Comparison of ENCODE assay signal across 21 mouse cellular contexts in genomic region chr4:154731345-154731744, GRCm38 (mm10).
DNase-seq lines count a peak whose midpoint lies in the region; ATAC-seq and TF ChIP-seq lines count a peak whose summit lies in the region.
"Had no signal": no experiment of that assay in that cellular context is flagged by ENCODE, and none has a peak within 500 bp of the region (broad histone marks: within the 10 kb centered on the region; RNA-seq: fewer than 3 reads in every experiment).

No protein-coding gene starts in this region.

- H3K27ac ChIP-seq in hindbrain, embryonic 12.5 days = peak overlapping the region; percentile 30; the same call in 1 of the 2 replicates
- H3K27ac ChIP-seq in hindbrain, embryonic 13.5 days = no peak overlapping the region
- H3K27ac ChIP-seq in ES-E14 (ENCODE audit: insufficient read depth, low read depth, low read length, poor library complexity, severe bottlenecking) = no peak overlapping the region
- peak overlapping the region; percentile 88 for H3K27ac ChIP-seq in limb, embryonic 11.5 days (replicated peaks; ENCODE audit: low read depth, low read length)
- H3K27ac ChIP-seq in neural tube, embryonic 14.5 days (ENCODE audit: low read depth, low read length) = no peak overlapping the region
- H3K27ac ChIP-seq: embryonic facial prominence, embryonic 15.5 days; heart, adult 2 months; hindbrain, postnatal 0 days; layer of hippocampus, adult 2 months; midbrain, embryonic 13.5 days had no signal

- no peak overlapping the region for H3K4me2 ChIP-seq in hindbrain, embryonic 12.5 days (replicated peaks)
- H3K4me2 ChIP-seq in hindbrain, embryonic 13.5 days = no peak overlapping the region
- no peak overlapping the region for H3K4me2 ChIP-seq in limb, embryonic 11.5 days (ENCODE audit: low read depth, severe bottlenecking)
- no peak overlapping the region for H3K4me2 ChIP-seq in neural tube, embryonic 14.5 days (ENCODE audit: low read depth, low read length)
- H3K4me2 ChIP-seq: embryonic facial prominence, embryonic 15.5 days; midbrain, embryonic 13.5 days had no signal

- in situ Hi-C loops in ES-E14 (cut with MboI; ENCODE audit: low sequenced_read_pairs in 2 of 2, unreplicated experiment in 2 of 2) = no loop called here

- ATAC-seq in hindbrain, embryonic 12.5 days (ENCODE audit: low FRiP score) = no peak
- ATAC-seq in hindbrain, embryonic 13.5 days (ENCODE audit: low FRiP score) = no peak
- peak; percentile 37 for ATAC-seq in limb, embryonic 11.5 days (ENCODE audit: insufficient number of reproducible peaks, low FRiP score, low TSS enrichment, low read depth)
- ATAC-seq in neural tube, embryonic 14.5 days (ENCODE audit: low read depth) = no peak
- ATAC-seq: hindbrain, postnatal 0 days; lung, postnatal 0 days; midbrain, embryonic 13.5 days had no signal

- H3K9me3 ChIP-seq in hindbrain, embryonic 12.5 days (replicated peaks) = no peaks in the 10 kb centered on the region
- H3K9me3 ChIP-seq in hindbrain, embryonic 13.5 days = no peaks in the 10 kb centered on the region
- H3K9me3 ChIP-seq in ES-E14 (ENCODE audit: control insufficient read depth, insufficient read depth, low read depth, low read length) = no peaks in the 10 kb centered on the region
- no peaks in the 10 kb centered on the region for H3K9me3 ChIP-seq in limb, embryonic 11.5 days (ENCODE audit: control insufficient read depth, low read length)
- H3K9me3 ChIP-seq in neural tube, embryonic 14.5 days (ENCODE audit: control insufficient read depth, low read length) = no peaks in the 10 kb centered on the region
- H3K9me3 ChIP-seq: embryonic facial prominence, embryonic 15.5 days; midbrain, embryonic 13.5 days had no signal

- no peaks in the 10 kb centered on the region for H3K36me3 ChIP-seq in hindbrain, embryonic 12.5 days
- no peaks in the 10 kb centered on the region for H3K36me3 ChIP-seq in hindbrain, embryonic 13.5 days
- no peaks in the 10 kb centered on the region for H3K36me3 ChIP-seq in ES-E14 (ENCODE audit: control insufficient read depth, insufficient read depth, low read length, poor library complexity, severe bottlenecking)
- no peaks in the 10 kb centered on the region for H3K36me3 ChIP-seq in limb, embryonic 11.5 days (ENCODE audit: control insufficient read depth, insufficient read depth, low read length)
- no peaks in the 10 kb centered on the region for H3K36me3 ChIP-seq in neural tube, embryonic 14.5 days (ENCODE audit: control insufficient read depth, insufficient read depth, low read length)
- H3K36me3 ChIP-seq: embryonic facial prominence, embryonic 15.5 days; midbrain, embryonic 13.5 days had no signal

- no peak for DNase-seq in ES-E14 (ENCODE audit: low read depth, low spot score)
- DNase-seq in limb, embryonic 11.5 days (ENCODE audit: low spot score) = peak; percentile 82
- no peak for DNase-seq in gastrocnemius, adult 8-10 months (ENCODE audit: low spot score in 2 of 2)
- no peak for DNase-seq in ovary, adult 18-20 months (ENCODE audit: low spot score)
- DNase-seq: adrenal gland, adult 2 months; gastrocnemius, postnatal 10 days; heart, adult 2 months; heart, postnatal 36 days; kidney, adult 18-20 months; kidney, postnatal 10 days; right cerebral cortex, adult 18-20 months; thymus, postnatal 14 days had no signal

- H3K4me3 ChIP-seq in hindbrain, embryonic 12.5 days = no peak overlapping the region
- no peak overlapping the region for H3K4me3 ChIP-seq in hindbrain, embryonic 13.5 days
- no peak overlapping the region for H3K4me3 ChIP-seq in ES-E14 (ENCODE audit: insufficient read depth in 1 of 2, low read depth in 1 of 2, low read length in 2 of 2, poor library complexity in 1 of 2, severe bottlenecking in 1 of 2)
- H3K4me3 ChIP-seq in limb, embryonic 11.5 days (ENCODE audit: low read depth, low read length) = no peak overlapping the region
- no peak overlapping the region for H3K4me3 ChIP-seq in neural tube, embryonic 14.5 days (ENCODE audit: low read depth, low read length)
- H3K4me3 ChIP-seq: embryonic facial prominence, embryonic 15.5 days; heart, adult 2 months; layer of hippocampus, adult 2 months; midbrain, embryonic 13.5 days; myocyte had no signal

- H3K4me1 ChIP-seq in hindbrain, embryonic 12.5 days = peaks cover 10% of the 10 kb centered on the region; the same call in 1 of the 2 replicates
- peaks cover 8% of the 10 kb centered on the region; the same call in 1 of the 2 replicates for H3K4me1 ChIP-seq in hindbrain, embryonic 13.5 days (replicated peaks)
- H3K4me1 ChIP-seq in ES-E14 (ENCODE audit: control insufficient read depth in 2 of 2, insufficient read depth in 2 of 2, low read length in 2 of 2, poor library complexity in 1 of 2) = peaks cover 1 to 28% of the 10 kb centered on the region in 2 experiments
- H3K4me1 ChIP-seq in limb, embryonic 11.5 days (ENCODE audit: control insufficient read depth, insufficient read depth, low read length) = peaks cover 70% of the 10 kb centered on the region
- H3K4me1 ChIP-seq in neural tube, embryonic 14.5 days (ENCODE audit: control insufficient read depth, insufficient read depth, low read length) = no peaks in the 10 kb centered on the region
- H3K4me1 ChIP-seq: midbrain, embryonic 13.5 days had no signal

- WGBS in hindbrain, embryonic 12.5 days = 69% methylated on average over 15 of the region's 15 CpGs
- 50% methylated on average over 15 of the region's 15 CpGs for WGBS in hindbrain, embryonic 13.5 days
- 10% methylated on average over 15 of the region's 15 CpGs for WGBS in limb, embryonic 11.5 days
- 32% methylated on average over 15 of the region's 15 CpGs for WGBS in neural tube, embryonic 14.5 days

- H3K27me3 ChIP-seq in hindbrain, embryonic 12.5 days = no peaks in the 10 kb centered on the region; the same call in 1 of the 2 replicates
- H3K27me3 ChIP-seq in hindbrain, embryonic 13.5 days = 0 out of 2 replicates have a peak, but pooled peaks cover 3% of the 10 kb centered on the region
- H3K27me3 ChIP-seq in limb, embryonic 11.5 days (ENCODE audit: control insufficient read depth, insufficient read depth, low read length) = no peaks in the 10 kb centered on the region
- H3K27me3 ChIP-seq in neural tube, embryonic 14.5 days (ENCODE audit: control insufficient read depth, insufficient read depth, low read length) = no peaks in the 10 kb centered on the region
- H3K27me3 ChIP-seq: midbrain, embryonic 13.5 days had no signal

- no peak overlapping the region for H3K9ac ChIP-seq in hindbrain, embryonic 12.5 days
- no peak overlapping the region for H3K9ac ChIP-seq in hindbrain, embryonic 13.5 days
- H3K9ac ChIP-seq in ES-E14 (ENCODE audit: insufficient read depth, low read depth, low read length, poor library complexity, severe bottlenecking) = no peak overlapping the region
- H3K9ac ChIP-seq in limb, embryonic 11.5 days (ENCODE audit: low read length) = peak overlapping the region; percentile 39; the same call in 1 of the 2 replicates
- H3K9ac ChIP-seq in neural tube, embryonic 14.5 days (replicated peaks; ENCODE audit: low read depth, low read length) = 0 out of 2 replicates have a peak overlapping the region, but pooled peaks have one; percentile 0
- H3K9ac ChIP-seq: embryonic facial prominence, embryonic 15.5 days; midbrain, embryonic 13.5 days had no signal

TF ChIP-seq in ES-E14, 5 proteins besides CTCF, POLR2A, EP300 and RAD21:
- TF ChIP-seq MAFK (IDR thresholded peaks at IDR 0.05; ENCODE audit: insufficient read depth, low read depth, low read length) (peak; percentile 86), HCFC1 (IDR thresholded peaks at IDR 0.05; ENCODE audit: borderline replicate concordance, insufficient read depth, low read length) (no peak)

Comparison
In these comparisons a context has a peak if more than half of its experiments do, and no peak if none do; other contexts are left out.
1. H3K27ac ChIP-seq: peak in hindbrain, embryonic 12.5 days (single experiment) and limb, embryonic 11.5 days (single experiment); none in hindbrain, embryonic 13.5 days (single experiment), ES-E14 (single experiment) and neural tube, embryonic 14.5 days (single experiment).
2. H3K9ac ChIP-seq: peak in limb, embryonic 11.5 days (single experiment) and neural tube, embryonic 14.5 days (single experiment); none in hindbrain, embryonic 12.5 days (single experiment), hindbrain, embryonic 13.5 days (single experiment) and ES-E14 (single experiment).